Mouse (Mus musculus): ENCODE measurements around the gene Olfr616.
"Not testable (repeated sequence)": the region's sequence is repeated elsewhere in the genome, so short reads cannot be mapped to it uniquely, and the experiment has no call there.

Olfr616 gene

GRCm38 (mm10) chr7:103569043-103569442, at the start of gene Olfr616:
Olfr616 (minus strand) TSS chr7:103569143.
- no peak for DNase-seq (ENCODE audit: low read depth, low spot score)

GRCm38 (mm10) chr7:103612434-103612833, 43.5 kb upstream of the Olfr616 start, which contains the start of gene Olfr620:
Olfr620 (minus strand) TSS chr7:103612534.
- no peak for DNase-seq (ENCODE audit: low read depth, low spot score)

GRCm38 (mm10) chr7:103607425-103607824, 38.5 kb upstream of the Olfr616 start:
- DNase-seq (ENCODE audit: low read depth, low spot score) = no peak

- DNase-seq (ENCODE audit: low read depth, low spot score) = no peak
Measured at GRCm38 (mm10) chr7:103600275-103600674, 31.3 kb upstream of the Olfr616 start, which contains the start of gene Olfr619. Olfr619 (plus strand) TSS chr7:103600575.

GRCm38 (mm10) chr7:103589803-103590202, 20.9 kb upstream of the Olfr616 start, which contains the start of gene Olfr618:
Olfr618 (plus strand) TSS chr7:103590103.
- no peak for DNase-seq (ENCODE audit: low read depth, low spot score)

- DNase-seq (ENCODE audit: low read depth, low spot score) = no peak
Measured at GRCm38 (mm10) chr7:103572761-103573160, 3.8 kb upstream of the Olfr616 start, which contains the start of gene Olfr617. Olfr617 (plus strand) TSS chr7:103573061.

- DNase-seq (ENCODE audit: low read depth, low spot score) = no peak
Measured at GRCm38 (mm10) chr7:103555779-103556178, 13.2 kb downstream of the Olfr616 start, which contains the start of gene Olfr615. Olfr615 (plus strand) TSS chr7:103556079.

GRCm38 (mm10) chr7:103547774-103548173, 21.2 kb downstream of the Olfr616 start, which contains the start of gene Olfr613:
Olfr613 (plus strand) TSS chr7:103548074.
- no peak for DNase-seq (ENCODE audit: low read depth, low spot score)

- DNase-seq (ENCODE audit: low read depth, low spot score) = not testable (repeated sequence)
Measured at GRCm38 (mm10) chr7:103542617-103543016, 26.3 kb downstream of the Olfr616 start, which contains the start of gene Olfr612. Olfr612 (minus strand) TSS chr7:103542717.

- not testable (repeated sequence) for DNase-seq (ENCODE audit: low read depth, low spot score)
Measured at GRCm38 (mm10) chr7:103520746-103521145, 48.2 kb downstream of the Olfr616 start, which contains the start of gene Olfr611. Olfr611 (minus strand) TSS chr7:103520846.
